Mouse (Mus musculus): Measurements from ENCODE around the gene Ikzf2.
A peak's percentile ranks its signal among the peaks of the same experiment; 100 is the strongest.

The Ikzf2 gene

GRCm38 (mm10) chr1:69591889-69592288, 95.2 kb downstream of the Ikzf2 start:
- DNase-seq (ENCODE audit: low read depth, low spot score) = no peak

DNA sequence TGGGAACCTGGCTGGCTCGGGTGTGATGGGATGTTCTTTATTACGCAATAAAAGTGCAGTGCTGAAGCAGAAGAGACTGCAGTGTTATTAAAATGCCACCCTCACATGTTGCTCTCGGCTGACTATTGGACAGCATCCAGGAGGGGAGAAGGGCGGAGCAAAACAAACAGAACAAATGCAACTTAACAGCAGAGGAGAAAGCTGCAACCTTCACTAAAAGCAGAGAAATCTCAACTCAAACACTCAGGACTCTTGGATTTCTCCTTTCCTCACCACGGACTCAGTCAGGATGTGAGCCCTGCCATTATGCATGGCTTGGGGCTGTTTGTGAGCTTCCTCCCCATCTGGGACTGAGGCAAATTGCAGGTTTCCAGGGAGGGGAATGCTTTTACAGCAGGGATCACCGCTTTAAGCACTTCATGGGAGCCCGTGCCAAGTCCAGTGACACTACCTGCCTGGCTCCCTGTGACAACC, 95.7 kb downstream of the Ikzf2 start:
- DNase-seq (ENCODE audit: low read depth, low spot score) = no peak

DNA sequence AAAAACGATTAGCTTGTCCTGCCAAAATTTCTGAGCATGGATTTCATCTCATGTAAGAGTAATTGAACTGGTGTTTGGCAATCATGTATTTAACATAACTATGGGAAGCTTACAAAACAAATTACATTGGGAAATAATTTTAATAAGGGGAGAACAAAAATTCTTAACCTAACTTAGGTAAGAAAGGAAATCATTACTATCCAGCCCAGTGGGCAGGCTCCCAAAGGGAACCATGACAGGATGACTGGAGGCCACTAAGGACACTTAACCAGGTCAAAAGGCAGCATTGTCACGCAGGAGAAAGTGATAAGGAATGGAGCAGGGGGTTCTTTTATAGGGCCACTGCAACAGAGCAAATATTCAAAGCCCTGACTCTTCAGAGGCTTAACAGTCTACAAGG, 101.5 kb downstream of the Ikzf2 start:
- no peak for DNase-seq (ENCODE audit: low read depth, low spot score)

DNA sequence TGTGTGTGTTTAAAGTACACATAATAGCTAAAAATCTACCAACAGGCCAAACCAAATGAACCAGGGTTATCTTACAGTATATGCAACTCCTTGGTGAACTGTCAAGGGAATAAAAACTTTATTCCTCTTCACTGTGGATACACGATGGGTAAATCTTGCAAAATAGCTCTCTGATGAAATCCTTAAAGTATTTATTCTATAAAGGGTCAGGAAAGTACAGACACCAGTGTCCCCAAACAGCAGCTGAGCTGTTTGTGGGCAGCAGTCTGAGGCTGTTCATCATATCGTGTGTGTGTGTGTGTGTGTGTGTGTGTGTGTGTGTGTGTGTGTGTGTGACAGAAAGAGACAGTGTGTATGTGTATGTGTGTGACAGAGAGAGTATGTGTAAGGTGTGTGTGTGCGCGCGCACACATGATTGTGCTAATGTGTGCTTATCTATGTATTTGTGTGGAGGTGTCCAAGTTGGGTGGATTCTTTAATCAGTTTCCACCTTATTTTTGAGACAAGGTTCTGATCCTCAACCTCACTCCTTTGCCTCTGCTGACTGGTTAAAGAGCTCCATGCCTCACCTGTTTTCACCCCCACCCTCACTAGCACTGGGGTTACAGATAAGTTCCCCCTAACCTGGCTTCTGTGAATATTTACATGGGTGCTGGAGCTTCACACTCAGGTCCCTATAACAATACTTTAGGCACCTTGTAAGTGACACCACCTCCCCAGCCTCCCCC, 102.9 kb downstream of the Ikzf2 start:
- no peak for DNase-seq (ENCODE audit: low read depth, low spot score)

- no peak for DNase-seq (ENCODE audit: low read depth, low spot score)
These were observed 108.1 kb downstream of the Ikzf2 start for GRCm38 (mm10) chr1:69578917-69579316.

GRCm38 (mm10) chr1:69559443-69560090, 127.5 kb downstream of the Ikzf2 start:
- no peak for DNase-seq (ENCODE audit: low read depth, low spot score)

- DNase-seq (ENCODE audit: low read depth, low spot score) = no peak
These were observed 131.4 kb downstream of the Ikzf2 start for GRCm38 (mm10) chr1:69555636-69556151.

DNA sequence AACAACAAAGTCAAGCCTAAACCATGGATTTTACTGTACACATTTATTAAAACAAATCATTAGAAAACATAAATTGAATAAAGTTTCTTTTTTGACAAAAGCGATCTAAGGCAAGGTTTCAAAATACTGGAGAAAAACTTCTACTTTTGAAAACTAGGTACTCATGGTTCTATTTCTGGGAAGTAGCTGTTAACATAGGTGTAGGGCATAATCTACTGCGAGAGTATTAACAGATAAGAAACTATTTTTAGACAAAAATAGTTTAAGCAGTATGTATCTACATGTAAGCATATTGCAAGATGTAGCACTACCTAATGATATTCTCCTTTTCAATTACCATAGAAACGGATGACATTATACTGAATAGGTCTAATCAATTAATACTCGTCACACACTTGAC, 137.1 kb downstream of the Ikzf2 start:
- no peak for DNase-seq (ENCODE audit: low read depth, low spot score)

GRCm38 (mm10) chr1:69545885-69546253, 141.2 kb downstream of the Ikzf2 start:
- no peak for DNase-seq (ENCODE audit: low read depth, low spot score)

DNA sequence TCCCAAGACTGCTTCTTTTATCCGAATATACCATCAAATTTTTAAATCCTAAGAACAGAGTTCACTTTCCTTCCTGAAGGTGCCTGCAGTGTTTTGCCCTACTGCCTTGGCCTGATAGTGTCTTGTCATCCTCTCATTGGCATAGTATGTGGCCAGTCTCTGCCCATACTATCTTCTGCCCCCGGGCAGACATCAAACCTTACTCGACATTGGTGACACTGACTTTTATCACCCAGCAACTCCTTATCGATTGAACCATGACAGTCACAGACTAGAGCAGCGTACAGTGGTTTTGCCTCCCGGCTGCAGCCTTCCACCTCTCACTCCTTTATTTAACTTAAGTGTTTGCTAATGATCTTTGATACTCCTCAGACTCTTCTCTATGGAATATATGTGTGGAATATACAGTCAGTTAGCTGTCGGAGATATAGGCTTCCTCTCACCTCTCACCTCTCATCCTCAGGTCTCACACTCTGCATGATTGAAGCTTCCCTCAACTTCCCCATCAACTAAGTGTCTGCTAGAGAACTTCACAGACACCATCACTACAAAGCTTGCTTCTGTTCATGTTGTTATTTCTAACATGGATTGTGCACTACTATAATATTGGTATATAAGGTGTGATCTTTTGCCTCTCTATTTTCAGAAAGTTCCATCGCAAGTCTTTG, 141.7 kb downstream of the Ikzf2 start:
- DNase-seq (ENCODE audit: low read depth, low spot score) = no peak

GRCm38 (mm10) chr1:69543774-69544597, 143.1 kb downstream of the Ikzf2 start:
- DNase-seq (ENCODE audit: low read depth, low spot score) = peak; percentile 1

- DNase-seq (ENCODE audit: low read depth, low spot score) = no peak
These were observed 144.5 kb downstream of the Ikzf2 start for GRCm38 (mm10) chr1:69542546-69542945.

DNA sequence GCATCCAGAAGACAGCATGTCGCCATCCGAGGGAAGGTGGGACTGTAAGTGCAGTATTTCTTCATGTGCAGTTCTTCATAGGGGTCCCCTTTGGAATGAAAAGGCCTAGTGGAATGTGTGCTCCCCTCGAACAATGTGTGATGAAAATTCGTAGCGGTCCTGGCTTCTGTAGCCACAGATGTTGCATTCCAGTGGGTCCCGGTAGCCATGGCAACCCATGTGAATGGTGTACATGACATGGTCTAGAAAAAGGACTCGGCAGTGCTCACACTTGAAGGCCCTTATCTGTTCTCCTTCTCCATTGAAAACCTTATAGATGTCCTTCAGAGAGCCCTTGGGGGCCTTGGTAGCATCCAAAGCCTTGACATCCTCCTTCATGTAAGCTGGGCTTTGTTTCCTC, 148.4 kb downstream of the Ikzf2 start:
- no peak for DNase-seq (ENCODE audit: low read depth, low spot score)

DNA sequence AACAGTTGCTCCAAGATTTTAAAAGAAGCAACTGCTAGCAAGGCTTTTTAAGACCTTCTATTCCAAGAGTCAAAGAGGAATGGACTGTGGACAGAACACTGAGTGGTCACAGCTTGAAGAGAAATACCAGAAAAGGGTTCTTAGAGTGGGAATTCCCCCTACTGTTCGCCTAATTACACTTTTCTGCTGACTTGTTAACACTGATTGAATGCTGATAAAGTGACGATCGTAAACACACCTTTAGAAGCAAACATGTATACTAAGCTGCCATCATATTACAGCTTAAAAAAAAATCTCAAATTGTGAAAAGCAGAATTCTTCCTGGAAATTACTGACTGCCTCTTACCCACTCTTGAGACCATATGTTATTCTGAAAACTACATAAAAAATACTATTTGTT, 149.4 kb downstream of the Ikzf2 start:
- DNase-seq (ENCODE audit: low read depth, low spot score) = no peak

GRCm38 (mm10) chr1:69535507-69535906, 151.5 kb downstream of the Ikzf2 start:
- DNase-seq (ENCODE audit: low read depth, low spot score) = no peak

DNA sequence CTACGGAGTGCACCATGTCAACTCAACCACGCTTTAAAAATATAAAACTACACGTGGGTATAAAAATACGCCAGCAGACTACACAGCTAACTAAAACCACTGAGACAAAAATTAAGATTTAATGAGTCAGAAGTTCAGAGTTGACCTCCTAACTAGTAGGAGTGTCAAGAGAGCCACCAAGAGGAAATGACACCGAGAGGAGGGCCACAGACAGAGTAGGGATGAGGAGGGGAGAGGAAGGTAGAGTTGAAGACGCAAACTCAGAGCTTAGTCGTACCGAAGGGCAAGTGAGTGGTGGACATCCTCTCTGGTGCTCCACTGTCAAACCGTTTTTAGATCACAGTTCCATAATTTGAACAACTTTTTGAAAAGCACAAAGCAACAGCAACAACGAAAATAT, 154.0 kb downstream of the Ikzf2 start:
- no peak for DNase-seq (ENCODE audit: low read depth, low spot score)

GRCm38 (mm10) chr1:69528696-69529095, 158.3 kb downstream of the Ikzf2 start:
- no peak for DNase-seq (ENCODE audit: low read depth, low spot score)

DNA sequence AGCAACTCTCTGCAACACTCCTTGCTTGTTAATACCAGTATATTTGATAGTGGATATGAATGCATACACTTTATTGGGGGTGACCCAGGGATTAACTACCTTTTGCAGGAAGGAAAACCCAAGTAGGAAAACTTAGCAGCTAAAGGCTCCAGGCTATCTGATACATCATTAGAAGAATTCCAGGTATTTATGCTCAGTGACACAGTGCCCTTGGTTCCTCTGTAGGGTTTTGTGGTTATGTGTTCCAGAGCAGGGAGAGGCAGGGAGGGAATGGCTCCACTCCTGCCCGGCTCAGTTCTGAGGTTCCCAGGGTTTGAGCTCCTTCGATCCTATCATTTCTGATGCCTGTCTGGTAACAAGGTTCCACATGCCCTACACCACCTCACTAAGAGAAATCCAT, 165.4 kb downstream of the Ikzf2 start:
- DNase-seq (ENCODE audit: low read depth, low spot score) = no peak

- DNase-seq (ENCODE audit: low read depth, low spot score) = no peak
These were observed 167.7 kb downstream of the Ikzf2 start for GRCm38 (mm10) chr1:69519356-69519755.

DNA sequence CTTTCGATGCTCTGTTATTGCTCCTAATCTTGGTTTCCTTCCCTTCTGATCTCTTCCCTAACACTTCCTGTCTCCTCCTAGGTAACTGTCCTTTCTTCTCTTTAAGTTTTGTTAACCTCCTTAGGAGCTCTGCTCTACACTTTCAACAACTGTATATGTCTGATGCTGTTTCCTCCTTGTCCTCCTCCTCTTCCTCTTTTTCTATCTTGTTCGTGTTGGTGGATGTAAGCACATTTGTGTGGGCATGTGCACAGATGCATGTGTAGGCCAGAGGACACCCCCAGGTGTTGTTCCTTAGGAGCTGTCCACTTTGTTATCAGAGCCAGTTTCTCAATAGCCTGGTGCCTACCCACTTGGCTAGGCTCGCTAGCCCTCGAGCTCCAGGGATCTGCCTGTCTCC, 169.0 kb downstream of the Ikzf2 start:
- DNase-seq (ENCODE audit: low read depth, low spot score) = no peak

DNA sequence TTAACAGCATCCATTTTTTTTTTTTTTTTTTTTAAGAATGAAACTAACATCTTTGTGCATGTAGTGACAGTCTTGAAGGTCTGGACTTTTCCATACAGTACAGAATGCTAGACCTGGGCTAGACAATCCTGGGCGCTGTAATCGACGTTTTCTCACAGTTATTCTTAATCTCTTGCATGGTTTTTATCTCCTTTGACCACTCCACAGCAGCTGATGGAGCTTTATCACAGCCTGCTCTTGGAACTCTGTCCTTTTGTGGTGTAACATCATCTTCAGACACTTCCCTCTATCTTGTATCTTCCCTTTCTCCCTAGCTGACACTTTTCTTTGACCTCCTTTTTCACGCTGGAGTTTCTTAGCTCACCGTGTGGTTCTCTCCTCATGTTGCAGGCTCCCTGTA, 170.9 kb downstream of the Ikzf2 start:
- no peak for DNase-seq (ENCODE audit: low read depth, low spot score)
